Mouse (Mus musculus) liver, embryonic 12.5 days (tissue): ENCODE data around the gene Nras. TPM values are rescaled to one million over a fixed set of nuclear protein-coding genes. Genes with fewer than 3 reads are reported as not detected.
A peak's percentile ranks its signal among the peaks of the same experiment; 100 is the strongest.

Experiments
- ATAC-seq: fragments of 200-750 bp; cut with Nextera tagmentation; 2 replicates; pipeline ENCODE4 v1.8.0; 2017; ENCODE audit warnings: moderate number of reproducible peaks, mild to moderate bottlenecking, moderate library complexity
- H3K27ac ChIP-seq: fragments of 300-500 bp; sonication (generic); 2 replicates; pipeline ENCODE4 v1.5.1; 2016; ENCODE audit warnings: mild to moderate bottlenecking
- H3K27me3 ChIP-seq: fragments of 300-500 bp; sonication (generic); replicated peaks from 2 replicates; pipeline ENCODE4 v1.6.1; 2016; ENCODE audit warnings: mild to moderate bottlenecking, moderate library complexity
- H3K36me3 ChIP-seq: fragments of 300-500 bp; sonication (generic); 2 replicates; pipeline ENCODE4 v1.6.1; 2016; ENCODE audit warnings: mild to moderate bottlenecking, moderate library complexity
- H3K4me1 ChIP-seq: fragments of 300-500 bp; sonication (generic); 2 replicates; pipeline ENCODE4 v1.6.1; 2016
- H3K4me2 ChIP-seq: fragments of 300-500 bp; sonication (generic); 2 replicates; pipeline ENCODE4 v1.6.1; 2016; ENCODE audit warnings: mild to moderate bottlenecking, moderate library complexity
- H3K4me3 ChIP-seq: fragments of 300-500 bp; sonication (generic); 2 replicates; pipeline ENCODE4 v1.5.1; 2016; ENCODE audit warnings: mild to moderate bottlenecking, moderate library complexity
- H3K9ac ChIP-seq: fragments of 300-500 bp; sonication (generic); 2 replicates; pipeline ENCODE4 v1.6.1; 2016; ENCODE audit warnings: mild to moderate bottlenecking, moderate library complexity
- H3K9me3 ChIP-seq: fragments of 300-500 bp; sonication (generic); replicated peaks from 2 replicates; pipeline ENCODE4 v1.6.1; 2016; ENCODE audit warnings: mild to moderate bottlenecking, moderate library complexity
- WGBS: fragments of 180-500 bp; shearing (Covaris S2); methylation state at CpG from one replicate; pipeline ENCODE4 v1.1.7; 2016; ENCODE audit not compliant: insufficient replicate concordance; 5-methylcytosine and 5-hydroxymethylcytosine counted together
- polyA plus RNA-seq: library from polyadenylated mRNA; unstranded; fragments of >200 nt; fragmentation: Nextera tagmentation; extraction: Ambion mirVana; gene quantifications from 2 replicates; pipeline ENCODE4 v1.2.1, GENCODE M21; 2016

Nras gene
- polyA plus RNA-seq, result 59.4 and 61.5 TPM in 2 replicates

- Histone ChIP-seq H3K9ac (peak within 1 kb of the TSS; percentile 79), H3K27me3 (no peaks in the 10 kb centered on the region), H3K27ac (peak within 1 kb of the TSS; percentile 86), H3K4me2 (peak within 1 kb of the TSS; percentile 84), H3K36me3 (peaks cover 70% of the 10 kb centered on the region), H3K4me1 (peaks cover 12% of the 10 kb centered on the region), H3K9me3 (no peaks in the 10 kb centered on the region), H3K4me3 (peak within 1 kb of the TSS; percentile 90)
- ATAC-seq, result peak; percentile 94
- 2% methylated on average over 46 of the region's 46 CpGs for WGBS
Observed at GRCm38 (mm10) chr3:103058207-103059157, at the start of gene Nras. TSS of gene Nras (plus strand) at chr3:103058285.

GRCm38 (mm10) chr3:103017350-103017749 is 40.7 kb upstream of the Nras start:
- WGBS, result 59% methylated on average over 2 of the region's 2 CpGs
- Histone ChIP-seq H3K9ac (no peak overlapping the region), H3K4me1 (peaks cover 22% of the 10 kb centered on the region), H3K36me3 (0 out of 2 replicates have a peak, but pooled peaks cover 2% of the 10 kb centered on the region), H3K4me2 (no peak overlapping the region), H3K4me3 (no peak overlapping the region), H3K27ac (no peak overlapping the region), H3K27me3 (no peaks in the 10 kb centered on the region), H3K9me3 (no peaks in the 10 kb centered on the region)
- ATAC-seq, result no peak

GRCm38 (mm10) chr3:103019462-103019861 is 38.6 kb upstream of the Nras start:
- peak overlapping the region; percentile 89 for H3K4me2 ChIP-seq
- H3K27ac ChIP-seq, result peak overlapping the region; percentile 91
- 0 out of 2 replicates have a peak overlapping the region, but pooled peaks have one; percentile 96 for H3K9ac ChIP-seq
- 75% methylated on average over 2 of the region's 2 CpGs for WGBS
- H3K36me3 ChIP-seq, result 0 out of 2 replicates have a peak, but pooled peaks cover 5% of the 10 kb centered on the region
- H3K4me1 ChIP-seq, result peaks cover 37% of the 10 kb centered on the region
- peak overlapping the region; percentile 96 for H3K4me3 ChIP-seq
- no peak for ATAC-seq
- no peaks in the 10 kb centered on the region for H3K27me3 ChIP-seq
- no peaks in the 10 kb centered on the region for H3K9me3 ChIP-seq

- Histone ChIP-seq H3K4me2 (peak within 1 kb of the TSS; percentile 89), H3K36me3 (0 out of 2 replicates have a peak, but pooled peaks cover 9% of the 10 kb centered on the region), H3K27me3 (no peaks in the 10 kb centered on the region), H3K27ac (peak within 1 kb of the TSS; percentile 91), H3K4me3 (peak within 1 kb of the TSS; percentile 96), H3K4me1 (peaks cover 47% of the 10 kb centered on the region), H3K9ac (peak within 1 kb of the TSS; percentile 96), H3K9me3 (no peaks in the 10 kb centered on the region)
- under 1% methylated on average over 55 of the region's 55 CpGs for WGBS
- ATAC-seq, result peak; percentile 92
Observed at GRCm38 (mm10) chr3:103020249-103020942, 37.7 kb upstream of the Nras start, which contains the start of gene Csde1. TSS of gene Csde1 (plus strand) at chr3:103020426.

GRCm38 (mm10) chr3:103020943-103021638 is 37.0 kb upstream of the Nras start:
- ATAC-seq, result peak; percentile 88
- Histone ChIP-seq H3K9ac (peak overlapping the region; percentile 96), H3K4me3 (peak overlapping the region; percentile 96), H3K9me3 (no peaks in the 10 kb centered on the region), H3K4me1 (peaks cover 52% of the 10 kb centered on the region), H3K36me3 (0 out of 2 replicates have a peak, but pooled peaks cover 9% of the 10 kb centered on the region), H3K27me3 (no peaks in the 10 kb centered on the region), H3K27ac (peak overlapping the region; percentile 91), H3K4me2 (peak overlapping the region; percentile 89)
- WGBS, result under 1% methylated on average over 35 of the region's 37 CpGs

- Histone ChIP-seq H3K4me3 (no peak overlapping the region), H3K9me3 (no peaks in the 10 kb centered on the region), H3K4me2 (no peak overlapping the region), H3K27me3 (no peaks in the 10 kb centered on the region), H3K4me1 (peaks cover 50% of the 10 kb centered on the region), H3K27ac (no peak overlapping the region), H3K9ac (no peak overlapping the region), H3K36me3 (peaks cover 53% of the 10 kb centered on the region)
- no peak for ATAC-seq
- WGBS, result 66% methylated on average over 1 of the region's 1 CpGs
Observed at GRCm38 (mm10) chr3:103026174-103026573, 31.9 kb upstream of the Nras start.

GRCm38 (mm10) chr3:103040285-103040684 is 17.8 kb upstream of the Nras start:
- H3K27ac ChIP-seq, result no peak overlapping the region
- no peaks in the 10 kb centered on the region for H3K4me1 ChIP-seq
- no peak overlapping the region for H3K9ac ChIP-seq
- H3K4me3 ChIP-seq, result no peak overlapping the region
- 84% methylated on average over 6 of the region's 6 CpGs for WGBS
- H3K27me3 ChIP-seq, result no peaks in the 10 kb centered on the region
- H3K36me3 ChIP-seq, result peaks cover 78% of the 10 kb centered on the region
- no peak overlapping the region for H3K4me2 ChIP-seq
- no peaks in the 10 kb centered on the region for H3K9me3 ChIP-seq
- ATAC-seq, result no peak

GRCm38 (mm10) chr3:103040861-103041379 is 17.2 kb upstream of the Nras start:
- H3K27ac ChIP-seq, result no peak overlapping the region
- H3K4me2 ChIP-seq, result no peak overlapping the region
- no peaks in the 10 kb centered on the region for H3K4me1 ChIP-seq
- 71% methylated on average over 1 of the region's 1 CpGs for WGBS
- H3K27me3 ChIP-seq, result no peaks in the 10 kb centered on the region
- H3K36me3 ChIP-seq, result peaks cover 83% of the 10 kb centered on the region
- H3K9ac ChIP-seq, result no peak overlapping the region
- no peak overlapping the region for H3K4me3 ChIP-seq
- no peaks in the 10 kb centered on the region for H3K9me3 ChIP-seq
- no peak for ATAC-seq

- H3K4me1 ChIP-seq, result peaks cover 12% of the 10 kb centered on the region
- H3K9ac ChIP-seq, result no peak overlapping the region
- H3K4me2 ChIP-seq, result no peak overlapping the region
- ATAC-seq, result no peak
- no peak overlapping the region for H3K27ac ChIP-seq
- 85% methylated on average over 5 of the region's 5 CpGs for WGBS
- no peaks in the 10 kb centered on the region for H3K9me3 ChIP-seq
- no peak overlapping the region for H3K4me3 ChIP-seq
- H3K27me3 ChIP-seq, result no peaks in the 10 kb centered on the region
- peaks cover 69% of the 10 kb centered on the region for H3K36me3 ChIP-seq
Observed at GRCm38 (mm10) chr3:103056016-103056595, 2.0 kb upstream of the Nras start.

GRCm38 (mm10) chr3:103057752-103058151 is 333 bp upstream of the Nras start:
- H3K36me3 ChIP-seq, result peaks cover 69% of the 10 kb centered on the region
- peak overlapping the region; percentile 84 for H3K4me2 ChIP-seq
- H3K27ac ChIP-seq, result peak overlapping the region; percentile 71
- peaks cover 12% of the 10 kb centered on the region for H3K4me1 ChIP-seq
- 7% methylated on average over 10 of the region's 10 CpGs for WGBS
- ATAC-seq, result peak; percentile 58
- H3K4me3 ChIP-seq, result peak overlapping the region; percentile 90
- H3K9me3 ChIP-seq, result no peaks in the 10 kb centered on the region
- H3K9ac ChIP-seq, result peak overlapping the region; percentile 58
- H3K27me3 ChIP-seq, result no peaks in the 10 kb centered on the region

- Histone ChIP-seq H3K27ac (no peak overlapping the region), H3K9ac (no peak overlapping the region), H3K27me3 (no peaks in the 10 kb centered on the region), H3K4me3 (no peak overlapping the region), H3K4me2 (no peak overlapping the region), H3K36me3 (peaks cover 72% of the 10 kb centered on the region), H3K9me3 (no peaks in the 10 kb centered on the region), H3K4me1 (no peaks in the 10 kb centered on the region)
- ATAC-seq, result no peak
- WGBS, result 85% methylated on average over 8 of the region's 8 CpGs
Observed at GRCm38 (mm10) chr3:103066927-103067326, 8.8 kb downstream of the Nras start.
